Mouse (Mus musculus) neural tube, embryonic 13.5 days (tissue): ENCODE measurements at regions not wholly inside any gene's neighbourhood (a gene's known extent, or its start where the extent isn't known, plus 50 kb on each side); places are given as distances from the start of the nearest gene placed in this dataset.

Source experiments
- ATAC-seq: fragments of 200-750 bp; cut with Nextera tagmentation; 2 replicates; pipeline ENCODE4 v1.8.0; 2017; ENCODE audit warnings: low read depth, mild to moderate bottlenecking, moderate TSS enrichment, moderate library complexity
- H3K27ac ChIP-seq: fragments of 300-500 bp; sonication (generic); replicated peaks from 2 replicates; pipeline ENCODE4 v1.5.1; 2015; ENCODE audit warnings: moderate library complexity, mild to moderate bottlenecking, inconsistent platforms
- H3K27me3 ChIP-seq: fragments of 300-500 bp; sonication (generic); 2 replicates; pipeline ENCODE4 v1.6.1; 2015; ENCODE audit warnings: mild to moderate bottlenecking, inconsistent platforms
- H3K36me3 ChIP-seq: fragments of 300-500 bp; sonication (generic); 2 replicates; pipeline ENCODE4 v1.6.1; 2015; ENCODE audit warnings: mild to moderate bottlenecking, inconsistent platforms
- H3K4me1 ChIP-seq: fragments of 300-500 bp; sonication (generic); replicated peaks from 2 replicates; pipeline ENCODE4 v1.6.1; 2015; ENCODE audit warnings: inconsistent platforms
- H3K4me2 ChIP-seq: fragments of 300-500 bp; sonication (generic); 2 replicates; pipeline ENCODE4 v1.6.1; 2015; ENCODE audit warnings: inconsistent platforms, mild to moderate bottlenecking, moderate library complexity
- H3K4me3 ChIP-seq: fragments of 300-500 bp; sonication (generic); 2 replicates; pipeline ENCODE4 v1.5.1; 2015; ENCODE audit warnings: mild to moderate bottlenecking, inconsistent platforms
- H3K9ac ChIP-seq: fragments of 300-500 bp; sonication (generic); 2 replicates; pipeline ENCODE4 v1.6.1; 2015; ENCODE audit warnings: moderate library complexity, mild to moderate bottlenecking, inconsistent platforms
- H3K9me3 ChIP-seq: fragments of 300-500 bp; sonication (generic); 2 replicates; pipeline ENCODE4 v1.6.1; 2016; ENCODE audit warnings: inconsistent platforms
- WGBS: fragments of 180-500 bp; shearing (Covaris S2); methylation state at CpG from one replicate; pipeline ENCODE4 v1.1.7; 2015; 5-methylcytosine and 5-hydroxymethylcytosine counted together

- H3K27ac ChIP-seq = 0 out of 2 replicates have a peak overlapping the region, but pooled peaks have one; percentile 9
- no peaks in the 10 kb centered on the region for H3K36me3 ChIP-seq
- no peak for ATAC-seq
- H3K9me3 ChIP-seq = no peaks in the 10 kb centered on the region
- H3K4me3 ChIP-seq = no peak overlapping the region
- H3K4me2 ChIP-seq = no peak overlapping the region
- H3K4me1 ChIP-seq = peaks cover 21% of the 10 kb centered on the region
- H3K27me3 ChIP-seq = peaks cover 4% of the 10 kb centered on the region; the same call in 1 of the 2 replicates
- no peak overlapping the region for H3K9ac ChIP-seq
- WGBS = 90% methylated on average over 3 of the region's 3 CpGs
Measured at GRCm38 (mm10) chr16:21296786-21297185, 92.2 kb downstream of the Ephb3 start.

- no peak overlapping the region for H3K27ac ChIP-seq
- no peak overlapping the region for H3K9ac ChIP-seq
- H3K4me2 ChIP-seq = no peak overlapping the region
- no peaks in the 10 kb centered on the region for H3K9me3 ChIP-seq
- peaks cover 4% of the 10 kb centered on the region; the same call in 1 of the 2 replicates for H3K27me3 ChIP-seq
- H3K4me1 ChIP-seq = peaks cover 15% of the 10 kb centered on the region
- H3K36me3 ChIP-seq = no peaks in the 10 kb centered on the region
- H3K4me3 ChIP-seq = no peak overlapping the region
- no peak for ATAC-seq
- 73% methylated on average over 7 of the region's 7 CpGs for WGBS
Measured at GRCm38 (mm10) chr16:21298866-21299265, 94.3 kb downstream of the Ephb3 start.

- no peaks in the 10 kb centered on the region for H3K36me3 ChIP-seq
- no peak overlapping the region for H3K9ac ChIP-seq
- no peak overlapping the region for H3K27ac ChIP-seq
- H3K4me3 ChIP-seq = no peak overlapping the region
- ATAC-seq = no peak
- H3K4me1 ChIP-seq = peaks cover 8% of the 10 kb centered on the region
- H3K4me2 ChIP-seq = no peak overlapping the region
- H3K27me3 ChIP-seq = no peaks in the 10 kb centered on the region; the same call in 1 of the 2 replicates
- H3K9me3 ChIP-seq = no peaks in the 10 kb centered on the region
- 85% methylated on average over 3 of the region's 3 CpGs for WGBS
Measured at GRCm38 (mm10) chr16:21305859-21306258, 101.3 kb downstream of the Ephb3 start.

- ATAC-seq = no peak
- Histone ChIP-seq H3K27ac (no peak overlapping the region), H3K27me3 (peaks cover 5% of the 10 kb centered on the region; the same call in 1 of the 2 replicates), H3K4me2 (no peak overlapping the region), H3K4me1 (peaks cover 16% of the 10 kb centered on the region), H3K36me3 (no peaks in the 10 kb centered on the region), H3K4me3 (no peak overlapping the region), H3K9me3 (no peaks in the 10 kb centered on the region), H3K9ac (no peak overlapping the region)
- WGBS = 58% methylated on average over 8 of the region's 8 CpGs
Measured at GRCm38 (mm10) chr16:21308513-21308912, 104.0 kb downstream of the Ephb3 start.

DNA sequence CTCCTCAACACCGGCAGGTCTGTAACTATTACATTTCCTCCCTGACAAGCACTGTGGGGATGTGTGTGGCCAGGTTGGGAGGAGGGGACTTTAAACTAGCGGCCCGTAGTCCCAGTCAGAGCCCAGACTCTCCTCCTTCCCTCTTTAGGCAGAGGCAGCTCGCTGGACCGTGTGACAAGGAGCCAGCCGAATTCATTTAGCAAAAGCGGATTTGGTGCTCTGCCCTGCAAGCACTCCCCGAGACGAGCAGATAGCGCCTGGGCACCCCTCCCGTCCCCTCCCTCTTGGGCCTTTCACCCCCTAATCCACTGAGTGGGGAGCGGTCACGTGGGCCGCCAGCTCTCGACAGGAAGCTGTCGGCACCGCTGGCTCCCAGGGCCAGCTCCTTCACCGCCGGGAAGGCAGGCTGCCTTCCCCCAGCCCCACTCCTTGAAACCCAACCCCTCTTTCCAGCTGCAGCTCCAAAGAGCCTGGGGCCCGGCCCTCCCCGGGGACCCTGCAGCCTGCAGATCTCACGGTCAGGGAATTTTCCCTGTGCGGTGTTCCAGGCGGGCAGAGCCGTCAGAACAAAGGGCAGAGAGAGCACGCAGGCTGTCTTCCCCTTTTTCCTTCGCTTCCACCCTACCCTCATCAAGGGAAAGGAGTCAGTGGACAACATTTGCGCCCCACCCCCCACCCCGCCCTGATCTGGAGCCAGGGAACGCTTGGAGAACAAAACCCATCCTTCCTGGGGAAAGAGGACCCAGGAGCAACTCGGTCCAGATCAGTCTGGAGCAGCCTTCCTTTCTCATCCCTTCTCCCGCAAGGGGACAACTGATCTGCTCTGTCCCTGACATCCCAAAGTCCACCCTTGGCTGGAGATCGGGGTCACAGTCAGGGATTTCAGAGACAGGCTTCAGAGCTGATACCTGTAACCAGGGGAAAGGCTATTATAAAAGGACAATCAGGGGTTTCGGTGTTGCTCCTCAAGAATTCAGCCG is 106.4 kb downstream of the Ephb3 start:
- Histone ChIP-seq H3K4me1 (peaks cover 22% of the 10 kb centered on the region), H3K27ac (peak overlapping the region; percentile 88), H3K9me3 (no peaks in the 10 kb centered on the region), H3K4me3 (peak overlapping the region; percentile 38), H3K36me3 (no peaks in the 10 kb centered on the region), H3K4me2 (peak overlapping the region; percentile 70), H3K27me3 (peaks cover 5% of the 10 kb centered on the region; the same call in 1 of the 2 replicates), H3K9ac (peak overlapping the region; percentile 75)
- 4% methylated on average over 35 of the region's 35 CpGs for WGBS
- peak; percentile 88 for ATAC-seq

DNA sequence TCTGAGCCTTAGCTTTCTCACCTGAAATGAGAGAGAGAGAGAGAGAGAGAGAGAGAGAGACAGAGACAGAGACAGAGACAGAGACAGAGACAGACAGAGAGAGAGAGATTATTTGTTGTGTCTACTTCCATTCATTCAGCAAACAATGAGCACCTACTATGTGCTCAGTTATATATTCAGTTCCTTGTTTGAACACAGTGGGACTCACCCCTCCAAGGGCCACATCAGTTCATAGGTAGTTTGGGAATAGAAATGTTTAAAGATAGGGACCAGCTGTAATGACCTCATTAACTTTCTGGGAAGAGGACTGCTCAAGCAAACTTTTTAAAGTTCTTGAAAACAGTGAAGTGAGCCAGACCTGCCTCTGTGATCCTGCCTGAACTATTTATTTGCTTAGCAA is 107.2 kb downstream of the Ephb3 start:
- H3K9me3 ChIP-seq = no peaks in the 10 kb centered on the region
- no peak overlapping the region; the same call in 1 of the 2 replicates for H3K9ac ChIP-seq
- H3K27ac ChIP-seq = no peak overlapping the region; the same call in 1 of the 2 replicates
- H3K27me3 ChIP-seq = peaks cover 5% of the 10 kb centered on the region; the same call in 1 of the 2 replicates
- H3K4me2 ChIP-seq = peak overlapping the region; percentile 70
- H3K4me1 ChIP-seq = peaks cover 26% of the 10 kb centered on the region
- no peak overlapping the region for H3K4me3 ChIP-seq
- H3K36me3 ChIP-seq = no peaks in the 10 kb centered on the region
- no peak for ATAC-seq

- no peak overlapping the region for H3K27ac ChIP-seq
- no peaks in the 10 kb centered on the region for H3K9me3 ChIP-seq
- WGBS = 61% methylated on average over 6 of the region's 6 CpGs
- H3K4me3 ChIP-seq = no peak overlapping the region
- H3K9ac ChIP-seq = no peak overlapping the region
- peaks cover 19% of the 10 kb centered on the region for H3K4me1 ChIP-seq
- 0 out of 2 replicates have a peak, but pooled peaks cover 5% of the 10 kb centered on the region for H3K27me3 ChIP-seq
- no peaks in the 10 kb centered on the region for H3K36me3 ChIP-seq
- no peak overlapping the region for H3K4me2 ChIP-seq
- ATAC-seq = no peak
Measured at GRCm38 (mm10) chr16:21315751-21316151, 107.2 kb upstream of the Vps8 start.

GRCm38 (mm10) chr16:21318009-21318639 is 104.8 kb upstream of the Vps8 start:
- H3K4me1 ChIP-seq = peaks cover 25% of the 10 kb centered on the region; the same call in 1 of the 2 replicates
- 85% methylated on average over 7 of the region's 7 CpGs for WGBS
- H3K4me3 ChIP-seq = no peak overlapping the region
- no peak for ATAC-seq
- no peak overlapping the region for H3K9ac ChIP-seq
- H3K27ac ChIP-seq = no peak overlapping the region
- H3K27me3 ChIP-seq = no peaks in the 10 kb centered on the region
- H3K36me3 ChIP-seq = no peaks in the 10 kb centered on the region
- H3K4me2 ChIP-seq = no peak overlapping the region
- no peaks in the 10 kb centered on the region for H3K9me3 ChIP-seq

DNA sequence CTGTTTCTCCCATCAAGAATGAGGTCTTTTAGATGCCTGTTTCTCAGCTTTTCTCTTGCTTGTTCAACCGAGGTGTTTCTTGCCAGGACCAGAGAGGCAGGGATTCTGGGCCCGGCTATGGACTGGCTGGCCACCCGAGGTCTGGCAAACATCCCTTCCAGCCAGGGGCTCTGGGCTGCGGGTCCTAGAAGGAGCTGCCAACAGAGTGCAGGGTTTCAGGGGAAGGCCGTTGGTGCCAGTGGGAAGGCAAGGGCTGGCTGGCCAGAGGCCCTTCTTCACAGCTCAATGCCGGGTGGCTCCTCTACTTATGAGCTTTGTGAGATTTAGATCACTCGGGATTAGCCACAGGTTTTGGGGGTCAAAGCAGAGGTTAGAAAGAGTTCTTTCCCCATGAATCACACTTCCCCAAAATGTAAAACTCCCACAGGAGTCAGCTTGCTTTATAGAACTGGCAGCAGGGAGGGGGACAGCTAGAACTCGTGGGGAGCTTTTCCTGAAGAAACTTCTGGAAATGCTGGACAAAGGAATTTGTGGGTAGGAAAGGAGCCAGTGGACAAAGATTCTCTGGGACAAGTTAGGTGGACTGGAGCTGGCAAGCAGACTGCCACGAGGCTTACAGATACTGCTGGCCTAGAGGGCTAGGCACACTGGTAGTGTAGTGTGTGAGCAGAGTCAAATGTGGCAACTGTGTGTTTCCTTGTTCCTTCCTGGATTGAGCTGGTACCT is 104.1 kb upstream of the Vps8 start:
- no peaks in the 10 kb centered on the region for H3K27me3 ChIP-seq
- no peak overlapping the region for H3K27ac ChIP-seq
- no peaks in the 10 kb centered on the region for H3K9me3 ChIP-seq
- H3K4me2 ChIP-seq = no peak overlapping the region
- H3K36me3 ChIP-seq = no peaks in the 10 kb centered on the region
- no peak overlapping the region for H3K4me3 ChIP-seq
- no peak for ATAC-seq
- H3K4me1 ChIP-seq = peaks cover 25% of the 10 kb centered on the region; the same call in 1 of the 2 replicates
- H3K9ac ChIP-seq = no peak overlapping the region
- 76% methylated on average over 9 of the region's 9 CpGs for WGBS

- H3K4me2 ChIP-seq = no peak overlapping the region
- no peaks in the 10 kb centered on the region for H3K27me3 ChIP-seq
- H3K27ac ChIP-seq = no peak overlapping the region
- ATAC-seq = no peak
- no peaks in the 10 kb centered on the region for H3K36me3 ChIP-seq
- no peak overlapping the region for H3K4me3 ChIP-seq
- no peak overlapping the region for H3K9ac ChIP-seq
- 70% methylated on average over 2 of the region's 2 CpGs for WGBS
- H3K4me1 ChIP-seq = peaks cover 25% of the 10 kb centered on the region; the same call in 1 of the 2 replicates
- no peaks in the 10 kb centered on the region for H3K9me3 ChIP-seq
Measured at GRCm38 (mm10) chr16:21320284-21320683, 102.6 kb upstream of the Vps8 start.

DNA sequence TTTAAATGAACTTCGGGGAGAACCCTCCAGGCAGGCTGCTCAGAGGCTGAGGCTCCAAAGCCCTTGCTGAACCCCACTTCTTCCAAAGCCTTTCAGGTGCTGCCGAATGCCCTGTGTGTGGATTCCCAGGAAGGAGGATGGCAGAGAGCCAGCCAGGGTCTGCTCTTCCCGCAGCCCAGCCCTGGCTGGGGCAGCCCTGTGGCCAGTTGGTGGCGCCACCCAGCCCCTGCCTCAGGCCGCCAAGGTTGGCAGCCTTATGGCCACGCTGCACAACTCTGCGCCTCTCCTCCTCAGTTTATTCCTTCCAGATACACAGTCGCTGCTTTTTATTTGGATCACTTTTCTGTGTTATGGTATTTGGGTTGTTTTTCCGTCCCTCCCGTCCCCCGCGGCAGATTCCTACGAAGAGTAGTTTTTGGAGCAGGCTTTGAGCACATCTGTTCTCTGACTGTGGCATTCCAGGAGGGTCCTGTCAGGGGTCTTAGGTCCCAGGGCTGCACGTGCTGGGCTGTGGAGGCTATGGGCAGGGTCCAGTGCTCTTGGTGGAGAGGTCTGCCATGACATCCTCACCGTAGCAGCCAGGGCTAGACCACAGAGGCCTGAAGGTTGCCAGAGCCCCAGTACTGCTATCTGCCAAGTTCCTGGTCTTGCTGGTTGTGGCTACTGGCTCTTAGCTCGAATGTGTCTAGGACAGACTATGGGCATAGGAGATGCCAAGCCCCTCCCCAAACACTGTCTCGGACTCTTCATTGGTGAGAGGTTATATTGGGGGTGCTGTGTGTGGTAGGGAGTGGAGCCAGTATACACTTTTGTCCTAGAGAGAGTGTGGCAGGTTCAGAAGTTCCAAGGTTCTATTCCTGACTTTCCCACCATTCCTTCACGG is 101.5 kb upstream of the Vps8 start:
- no peak for ATAC-seq
- no peak overlapping the region for H3K4me3 ChIP-seq
- 55% methylated on average over 18 of the region's 18 CpGs for WGBS
- no peaks in the 10 kb centered on the region for H3K9me3 ChIP-seq
- no peak overlapping the region for H3K4me2 ChIP-seq
- peaks cover 16% of the 10 kb centered on the region; the same call in 1 of the 2 replicates for H3K4me1 ChIP-seq
- no peaks in the 10 kb centered on the region for H3K27me3 ChIP-seq
- H3K27ac ChIP-seq = no peak overlapping the region
- H3K36me3 ChIP-seq = no peaks in the 10 kb centered on the region
- H3K9ac ChIP-seq = no peak overlapping the region
